Mouse (Mus musculus): ENCODE measurements around the gene Krt27. TPM values are rescaled to one million over a fixed set of nuclear protein-coding genes. Genes with fewer than 3 reads are reported as not detected.

Krt27 gene
- not detected in 2 replicates for polyA plus RNA-seq (2016; fragmentation: Nextera tagmentation; extraction: Ambion mirVana)

DNA sequence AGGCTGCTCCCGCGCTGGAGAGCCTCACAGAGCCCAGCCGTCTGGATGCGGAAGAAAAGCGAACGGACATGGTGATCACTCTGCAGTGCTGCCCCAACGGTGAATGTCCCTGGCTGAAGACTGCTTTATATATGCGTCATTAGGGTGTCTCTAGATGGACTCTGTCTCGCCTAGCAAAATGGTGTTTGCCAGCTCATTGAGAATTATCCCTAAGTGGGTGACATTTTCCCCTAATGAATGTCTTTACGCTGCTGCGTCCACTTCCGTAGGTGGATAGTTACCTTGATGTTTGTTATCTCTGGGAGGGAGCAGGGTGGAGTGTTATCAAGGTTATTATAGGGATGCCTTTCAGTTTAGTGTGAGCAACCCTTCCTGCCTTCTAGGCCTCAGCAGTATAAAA, at the start of gene Krt27:
Gene Krt27, minus strand, starts transcription at position 101 of the 400 bp plus-strand sequence.
- DNase-seq (ENCODE audit: low spot score), result no peak
- no peak within 1 kb of the TSS for H3K4me3 ChIP-seq
- no peaks in the 10 kb centered on the region for H3K9me3 ChIP-seq (replicated peaks)
- H3K36me3 ChIP-seq, result no peaks in the 10 kb centered on the region
- no peak within 1 kb of the TSS for H3K27ac ChIP-seq
- no peaks in the 10 kb centered on the region for H3K4me1 ChIP-seq
- WGBS, result 82% methylated on average over 12 of the region's 12 CpGs
- peaks cover 7% of the 10 kb centered on the region; the same call in 1 of the 2 replicates for H3K27me3 ChIP-seq (ENCODE audit: low read depth, poor library complexity, severe bottlenecking)

DNA sequence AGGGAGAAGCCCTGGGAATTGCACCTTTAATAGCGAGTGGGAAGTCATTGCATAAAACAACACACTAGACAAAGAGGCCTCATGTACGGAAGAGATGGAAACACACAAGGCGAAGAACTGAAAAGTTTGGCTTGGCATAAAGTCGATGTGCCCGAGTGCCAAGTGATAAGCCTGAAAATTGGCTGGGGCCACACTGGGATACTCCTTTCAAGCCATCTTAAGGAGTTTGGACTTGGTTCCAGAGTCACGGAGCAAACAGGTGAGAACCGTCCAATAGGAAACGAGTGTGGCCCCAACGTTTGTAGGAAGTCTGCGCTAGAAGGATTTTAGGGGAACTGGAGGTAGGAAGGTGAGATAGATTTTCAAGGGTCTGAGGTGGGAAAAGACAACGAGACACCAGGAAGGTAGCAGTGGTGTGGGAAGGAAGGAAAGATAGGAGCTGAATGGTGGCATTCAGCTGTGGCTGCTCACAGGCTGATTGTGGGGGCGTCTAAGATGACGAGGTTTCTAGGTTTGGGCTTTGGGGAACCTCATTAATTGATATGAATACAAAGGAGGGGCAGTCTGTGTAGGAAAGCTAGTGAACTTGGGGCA, 49.1 kb upstream of the Krt27 start:
- 0 out of 2 replicates have a peak, but pooled peaks cover 9% of the 10 kb centered on the region for H3K27me3 ChIP-seq (ENCODE audit: low read depth, poor library complexity, severe bottlenecking)
- H3K4me1 ChIP-seq, result no peaks in the 10 kb centered on the region
- H3K9me3 ChIP-seq (replicated peaks), result no peaks in the 10 kb centered on the region
- 89% methylated on average over 13 of the region's 13 CpGs for WGBS
- no peaks in the 10 kb centered on the region for H3K36me3 ChIP-seq
- no peak overlapping the region for H3K27ac ChIP-seq
- H3K4me3 ChIP-seq, result no peak overlapping the region
- DNase-seq (ENCODE audit: low spot score), result no peak

GRCm38 (mm10) chr11:99398832-99399231, 47.9 kb upstream of the Krt27 start:
- Histone ChIP-seq H3K4me1 (no peaks in the 10 kb centered on the region), H3K4me3 (no peak overlapping the region), H3K9me3 (replicated peaks) (no peaks in the 10 kb centered on the region), H3K27ac (no peak overlapping the region), H3K36me3 (no peaks in the 10 kb centered on the region), H3K27me3 (ENCODE audit: low read depth, poor library complexity, severe bottlenecking) (0 out of 2 replicates have a peak, but pooled peaks cover 9% of the 10 kb centered on the region)
- DNase-seq (ENCODE audit: low spot score), result no peak
- WGBS, result 71% methylated on average over 8 of the region's 8 CpGs

GRCm38 (mm10) chr11:99398084-99398483, 47.2 kb upstream of the Krt27 start:
- WGBS, result 86% methylated on average over 3 of the region's 3 CpGs
- H3K36me3 ChIP-seq, result no peaks in the 10 kb centered on the region
- DNase-seq (ENCODE audit: low spot score), result no peak
- no peaks in the 10 kb centered on the region for H3K4me1 ChIP-seq
- H3K27ac ChIP-seq, result no peak overlapping the region
- H3K27me3 ChIP-seq (ENCODE audit: low read depth, poor library complexity, severe bottlenecking), result 0 out of 2 replicates have a peak, but pooled peaks cover 9% of the 10 kb centered on the region
- no peak overlapping the region for H3K4me3 ChIP-seq
- no peaks in the 10 kb centered on the region for H3K9me3 ChIP-seq (replicated peaks)

GRCm38 (mm10) chr11:99396661-99397060, 45.8 kb upstream of the Krt27 start:
- no peak for DNase-seq (ENCODE audit: low spot score)
- Histone ChIP-seq H3K4me3 (no peak overlapping the region), H3K9me3 (replicated peaks) (no peaks in the 10 kb centered on the region), H3K27ac (no peak overlapping the region), H3K27me3 (ENCODE audit: low read depth, poor library complexity, severe bottlenecking) (0 out of 2 replicates have a peak, but pooled peaks cover 9% of the 10 kb centered on the region), H3K4me1 (no peaks in the 10 kb centered on the region), H3K36me3 (no peaks in the 10 kb centered on the region)
- 87% methylated on average over 2 of the region's 2 CpGs for WGBS

- no peak for DNase-seq (ENCODE audit: low spot score)
- H3K36me3 ChIP-seq, result no peaks in the 10 kb centered on the region
- 0 out of 2 replicates have a peak, but pooled peaks cover 9% of the 10 kb centered on the region for H3K27me3 ChIP-seq (ENCODE audit: low read depth, poor library complexity, severe bottlenecking)
- 52% methylated on average over 3 of the region's 3 CpGs for WGBS
- no peaks in the 10 kb centered on the region for H3K9me3 ChIP-seq (replicated peaks)
- H3K4me1 ChIP-seq, result no peaks in the 10 kb centered on the region
- H3K4me3 ChIP-seq, result no peak overlapping the region
- H3K27ac ChIP-seq, result no peak overlapping the region
Measured at GRCm38 (mm10) chr11:99396034-99396433, 45.1 kb upstream of the Krt27 start.

DNA sequence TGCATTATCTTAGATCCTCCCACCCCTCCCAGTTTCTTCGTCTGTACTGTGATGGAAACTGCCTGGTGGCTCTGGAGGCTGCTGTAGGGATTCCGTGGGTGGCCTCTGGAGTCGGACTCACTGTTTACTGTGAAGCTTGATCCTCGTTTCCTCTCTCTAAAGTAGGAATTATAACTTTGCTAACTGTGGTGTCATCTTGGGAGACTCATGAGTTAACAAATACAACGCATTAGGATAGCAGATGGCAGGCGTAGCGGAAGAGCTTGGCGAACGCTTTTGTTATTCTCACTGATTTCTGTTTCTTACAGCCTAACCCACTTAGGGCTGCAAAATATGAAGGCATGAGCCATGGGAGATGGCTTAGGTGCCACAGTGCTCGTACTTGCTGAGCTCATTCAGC, 41.6 kb upstream of the Krt27 start:
- DNase-seq (ENCODE audit: low spot score), result no peak
- Histone ChIP-seq H3K27ac (no peak overlapping the region), H3K36me3 (no peaks in the 10 kb centered on the region; the same call in 1 of the 2 replicates), H3K27me3 (ENCODE audit: low read depth, poor library complexity, severe bottlenecking) (no peaks in the 10 kb centered on the region), H3K9me3 (replicated peaks) (no peaks in the 10 kb centered on the region), H3K4me1 (no peaks in the 10 kb centered on the region), H3K4me3 (no peak overlapping the region)
- WGBS, result 86% methylated on average over 10 of the region's 10 CpGs

DNA sequence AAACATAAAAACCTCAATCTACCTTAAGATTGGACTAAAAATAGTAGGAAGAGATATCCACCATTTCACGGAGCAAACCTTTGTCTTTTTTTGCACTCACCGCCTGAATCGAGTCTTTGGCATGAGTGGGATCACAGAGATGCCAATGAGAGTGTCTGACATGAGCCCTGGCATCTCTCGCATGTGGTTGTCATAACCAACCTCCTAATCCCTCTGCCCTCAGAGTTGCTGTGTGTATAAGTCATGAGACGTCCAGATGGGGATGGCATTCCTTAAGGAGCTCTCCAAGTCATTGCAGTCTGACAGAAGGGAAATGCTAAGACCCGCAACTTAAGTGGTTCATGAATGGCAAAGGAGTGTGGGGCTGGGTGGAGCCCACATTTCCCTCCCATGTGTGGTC, 40.5 kb upstream of the Krt27 start:
- H3K4me3 ChIP-seq, result no peak overlapping the region
- H3K27ac ChIP-seq, result no peak overlapping the region
- 83% methylated on average over 6 of the region's 6 CpGs for WGBS
- H3K27me3 ChIP-seq (ENCODE audit: low read depth, poor library complexity, severe bottlenecking), result no peaks in the 10 kb centered on the region
- no peak for DNase-seq (ENCODE audit: low spot score)
- peaks cover 4% of the 10 kb centered on the region; the same call in 1 of the 2 replicates for H3K4me1 ChIP-seq
- no peaks in the 10 kb centered on the region; the same call in 1 of the 2 replicates for H3K36me3 ChIP-seq
- H3K9me3 ChIP-seq (replicated peaks), result no peaks in the 10 kb centered on the region

GRCm38 (mm10) chr11:99390866-99391265, 40.0 kb upstream of the Krt27 start:
- Histone ChIP-seq H3K27ac (no peak overlapping the region), H3K9me3 (replicated peaks) (no peaks in the 10 kb centered on the region), H3K36me3 (no peaks in the 10 kb centered on the region; the same call in 1 of the 2 replicates), H3K27me3 (ENCODE audit: low read depth, poor library complexity, severe bottlenecking) (no peaks in the 10 kb centered on the region), H3K4me3 (no peak overlapping the region), H3K4me1 (peaks cover 4% of the 10 kb centered on the region; the same call in 1 of the 2 replicates)
- DNase-seq (ENCODE audit: low spot score), result no peak
- 70% methylated on average over 7 of the region's 7 CpGs for WGBS

DNA sequence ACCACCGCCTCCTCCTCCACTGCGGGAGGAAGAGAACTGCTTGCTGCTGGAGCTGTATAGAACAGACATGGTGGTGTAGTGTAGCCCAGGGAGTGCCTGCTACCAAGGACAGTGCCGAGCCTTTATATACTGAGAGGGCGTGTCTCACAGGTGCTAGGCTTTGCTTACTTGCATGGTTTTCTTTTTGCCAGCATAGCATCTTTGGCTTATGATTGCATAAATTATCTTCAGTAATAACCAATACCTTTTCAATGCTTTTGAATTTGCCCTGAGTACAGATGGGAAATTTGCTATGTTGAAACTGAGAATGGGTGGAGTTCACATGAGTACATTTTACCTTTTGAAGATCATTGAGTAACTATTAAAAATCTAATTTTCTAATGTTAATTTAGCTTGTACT, 38.4 kb upstream of the Krt27 start, which contains the start of gene Krt10:
Gene Krt10, minus strand, starts transcription at position 101 of the 400 bp plus-strand sequence.
- WGBS, result 86% methylated on average over 4 of the region's 4 CpGs
- no peaks in the 10 kb centered on the region; the same call in 1 of the 2 replicates for H3K36me3 ChIP-seq
- no peak within 1 kb of the TSS for H3K4me3 ChIP-seq

GRCm38 (mm10) chr11:99388661-99389060, 37.8 kb upstream of the Krt27 start:
- no peak for DNase-seq (ENCODE audit: low spot score)
- Histone ChIP-seq H3K9me3 (replicated peaks) (no peaks in the 10 kb centered on the region), H3K4me3 (no peak overlapping the region), H3K36me3 (no peaks in the 10 kb centered on the region; the same call in 1 of the 2 replicates), H3K27ac (no peak overlapping the region), H3K27me3 (ENCODE audit: low read depth, poor library complexity, severe bottlenecking) (no peaks in the 10 kb centered on the region), H3K4me1 (peaks cover 4% of the 10 kb centered on the region; the same call in 1 of the 2 replicates)
- WGBS, result 92% methylated on average over 18 of the region's 18 CpGs

More for the DNA sequence above, 38.4 kb upstream of the Krt27 start, which contains the start of gene Krt10:
- H3K4me1 ChIP-seq, result peaks cover 4% of the 10 kb centered on the region; the same call in 1 of the 2 replicates
- H3K27me3 ChIP-seq (ENCODE audit: low read depth, poor library complexity, severe bottlenecking), result no peaks in the 10 kb centered on the region
- H3K9me3 ChIP-seq (replicated peaks), result no peaks in the 10 kb centered on the region
- no peak within 1 kb of the TSS for H3K27ac ChIP-seq
- DNase-seq (ENCODE audit: low spot score), result no peak

DNA sequence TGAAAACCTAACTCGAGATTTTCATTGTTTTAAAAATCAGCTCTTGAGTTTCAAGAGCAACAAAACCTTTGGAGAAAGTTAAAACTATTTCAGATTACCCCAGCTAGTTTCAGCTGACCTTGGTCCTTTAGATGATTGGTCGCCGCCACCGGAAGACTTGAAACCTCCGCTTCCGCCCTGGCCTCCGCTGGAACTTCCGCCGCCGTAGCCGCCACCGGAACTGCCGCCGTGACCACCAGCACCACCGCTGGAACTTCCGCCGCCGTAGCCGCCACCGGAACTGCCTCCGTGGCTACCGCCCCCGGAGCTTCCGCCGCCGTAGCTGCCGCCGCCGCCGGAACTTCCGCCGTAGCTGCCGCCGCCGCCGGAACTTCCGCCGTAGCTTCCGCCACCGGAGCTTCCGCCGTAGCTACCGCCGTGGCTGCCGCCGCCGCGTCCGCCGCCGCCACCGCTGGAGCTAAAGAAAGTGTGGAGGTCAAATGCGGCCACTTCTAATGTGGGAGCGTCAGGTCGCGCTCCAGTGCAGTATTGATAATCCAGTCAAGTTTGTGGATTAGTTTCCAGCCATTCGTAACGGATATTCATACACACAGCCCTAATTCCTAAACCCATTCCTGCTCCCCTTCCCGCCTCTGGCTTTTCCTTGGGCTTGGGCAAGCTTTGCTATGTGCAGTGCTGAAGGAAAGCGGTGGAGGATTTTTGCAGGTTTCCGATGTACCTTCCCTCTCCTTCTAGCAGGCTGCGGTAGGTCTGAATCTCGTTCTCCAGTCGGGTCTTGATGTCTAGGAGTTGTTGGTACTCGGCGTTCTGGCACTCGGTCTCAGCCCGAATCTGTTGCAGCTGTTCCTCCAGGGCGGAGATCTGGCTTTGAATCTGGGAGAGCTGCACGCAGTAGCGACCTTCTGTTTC, 35.2 kb upstream of the Krt27 start:
- Histone ChIP-seq H3K27me3 (ENCODE audit: low read depth, poor library complexity, severe bottlenecking) (peaks cover 7% of the 10 kb centered on the region; the same call in 1 of the 2 replicates), H3K27ac (peak overlapping the region; percentile 88), H3K4me1 (peaks cover 4% of the 10 kb centered on the region; the same call in 1 of the 2 replicates), H3K36me3 (no peaks in the 10 kb centered on the region; the same call in 1 of the 2 replicates), H3K9me3 (replicated peaks) (no peaks in the 10 kb centered on the region), H3K4me3 (peak overlapping the region; percentile 64)
- 3% methylated on average over 71 of the region's 71 CpGs for WGBS
- DNase-seq (ENCODE audit: low spot score), result peak; percentile 95

Measured in limb, embryonic 10.5 days (tissue).